Mouse (Mus musculus): ENCODE data around the gene Ccdc124. TPM values are rescaled to one million over a fixed set of nuclear protein-coding genes. Genes with fewer than 3 reads are reported as not detected.

The Ccdc124 gene
- polyA plus RNA-seq, 1 experiment from 2014 or later, result 109 TPM

DNA sequence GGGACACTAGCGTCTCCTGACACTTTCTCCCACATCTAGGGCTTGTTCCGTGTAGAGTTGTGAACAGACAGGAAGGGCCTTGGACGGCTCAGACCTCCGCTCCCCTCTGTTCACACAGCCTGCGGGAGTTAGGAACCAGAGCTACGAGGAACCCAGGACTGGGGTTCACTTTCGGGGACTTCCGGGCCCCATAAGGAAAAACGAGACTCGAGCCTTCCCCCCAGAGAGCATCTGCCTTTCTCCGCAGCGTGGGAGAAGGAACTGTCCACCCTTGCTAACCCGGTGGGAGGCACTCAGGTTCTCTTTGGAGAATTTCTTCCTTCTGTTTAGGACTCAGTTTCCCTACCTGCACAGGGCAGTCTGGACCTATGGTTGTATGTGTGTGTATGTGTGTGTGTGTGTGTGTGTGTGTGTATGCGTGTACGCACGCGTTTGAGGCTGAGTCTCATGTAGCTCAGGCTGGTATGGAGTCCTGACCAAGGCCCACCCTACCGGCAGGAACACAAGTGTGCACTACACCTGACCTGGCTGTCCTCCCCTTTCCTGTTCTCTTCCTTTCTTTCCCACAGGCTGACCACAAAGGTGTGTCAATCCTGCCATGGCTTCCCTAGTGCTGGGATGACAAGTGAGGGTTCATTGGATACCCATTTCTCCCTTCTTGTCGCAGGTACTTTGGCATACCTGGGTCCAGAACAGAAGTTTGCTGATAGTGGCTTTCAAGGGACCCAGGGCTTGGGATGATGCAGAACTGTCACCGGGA is 19.3 kb upstream of the Ccdc124 start:
- 23% methylated on average over 20 of the region's 20 CpGs for WGBS (ENCODE audit: insufficient replicate concordance)
- H3K27ac ChIP-seq (ENCODE audit: low read depth, low read length), result no peak overlapping the region
- H3K36me3 ChIP-seq (ENCODE audit: control insufficient read depth, insufficient read depth, low read length), result peaks cover 18% of the 10 kb centered on the region
- ATAC-seq (replicated peaks; ENCODE audit: insufficient number of reproducible peaks, low FRiP score, low TSS enrichment), result no peak
- peak overlapping the region; percentile 31 for H3K4me3 ChIP-seq (ENCODE audit: low read depth, low read length)
- no peaks in the 10 kb centered on the region for H3K9me3 ChIP-seq (replicated peaks; ENCODE audit: control insufficient read depth, low read length)
- peak overlapping the region; percentile 52 for H3K4me2 ChIP-seq
- H3K4me1 ChIP-seq (ENCODE audit: control insufficient read depth, insufficient read depth, low read length), result peaks cover 17% of the 10 kb centered on the region
- no peak overlapping the region for H3K9ac ChIP-seq (ENCODE audit: low read depth, low read length)
- H3K27me3 ChIP-seq (ENCODE audit: control insufficient read depth, insufficient read depth, low read length), result peaks cover 55% of the 10 kb centered on the region

DNA sequence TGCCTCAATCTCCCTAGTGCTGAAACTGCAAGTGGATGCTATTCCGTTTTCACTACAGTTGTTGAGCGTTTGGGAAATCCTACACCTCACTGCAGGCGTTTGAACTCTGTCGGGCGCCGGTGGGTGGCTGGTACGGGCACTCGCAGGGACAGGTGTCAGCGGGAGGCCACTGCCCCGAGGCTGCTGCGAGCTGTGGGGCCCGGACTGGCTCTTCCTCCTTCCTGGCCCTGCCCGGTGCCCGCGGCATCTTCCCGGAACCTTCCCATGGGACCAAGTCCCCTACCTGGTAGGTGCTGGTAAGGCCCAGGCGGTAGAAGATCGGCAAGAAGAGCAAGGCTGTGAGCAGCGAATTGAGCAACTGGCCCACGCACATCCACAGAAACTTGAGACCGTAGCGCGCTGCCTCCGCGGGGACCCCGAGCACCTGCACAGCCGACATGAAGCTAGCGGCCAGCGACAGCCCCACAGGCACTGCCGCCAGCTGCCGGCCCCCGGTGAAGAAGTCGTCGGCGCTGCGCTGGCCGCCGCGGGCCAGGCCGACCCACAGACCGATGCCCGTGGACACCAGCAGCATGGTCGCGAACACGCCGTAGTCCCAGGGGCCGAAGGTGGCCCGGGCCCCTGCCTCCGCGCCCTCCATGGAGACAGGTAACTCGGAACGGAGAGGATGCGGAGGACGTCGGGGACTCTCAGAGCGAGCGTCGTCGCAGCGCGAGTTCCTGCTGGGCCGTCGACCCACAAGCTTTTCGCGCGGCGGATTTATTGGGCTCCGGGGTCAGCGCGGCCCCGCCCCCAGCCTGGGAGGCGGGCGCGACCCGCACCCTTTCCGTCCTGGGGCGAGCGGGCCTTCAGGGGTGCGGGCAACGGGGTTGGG is 18.5 kb upstream of the Ccdc124 start, which contains the start of gene Slc5a5:
Slc5a5 (minus strand) TSS at position 736 of the 874 bp plus-strand sequence.
- Histone ChIP-seq H3K4me2 (peak within 1 kb of the TSS; percentile 52), H3K27ac (ENCODE audit: low read depth, low read length) (no peak within 1 kb of the TSS), H3K4me3 (ENCODE audit: low read depth, low read length) (peak within 1 kb of the TSS; percentile 31), H3K9ac (ENCODE audit: low read depth, low read length) (0 out of 2 replicates have a peak within 1 kb of the TSS, but pooled peaks have one; percentile 30), H3K9me3 (replicated peaks; ENCODE audit: control insufficient read depth, low read length) (no peaks in the 10 kb centered on the region), H3K27me3 (ENCODE audit: control insufficient read depth, insufficient read depth, low read length) (peaks cover 58% of the 10 kb centered on the region), H3K36me3 (ENCODE audit: control insufficient read depth, insufficient read depth, low read length) (peaks cover 18% of the 10 kb centered on the region), H3K4me1 (ENCODE audit: control insufficient read depth, insufficient read depth, low read length) (peaks cover 17% of the 10 kb centered on the region)
- ATAC-seq (replicated peaks; ENCODE audit: insufficient number of reproducible peaks, low FRiP score, low TSS enrichment), result no peak
- 3% methylated on average over 78 of the region's 80 CpGs for WGBS (ENCODE audit: insufficient replicate concordance)

DNA sequence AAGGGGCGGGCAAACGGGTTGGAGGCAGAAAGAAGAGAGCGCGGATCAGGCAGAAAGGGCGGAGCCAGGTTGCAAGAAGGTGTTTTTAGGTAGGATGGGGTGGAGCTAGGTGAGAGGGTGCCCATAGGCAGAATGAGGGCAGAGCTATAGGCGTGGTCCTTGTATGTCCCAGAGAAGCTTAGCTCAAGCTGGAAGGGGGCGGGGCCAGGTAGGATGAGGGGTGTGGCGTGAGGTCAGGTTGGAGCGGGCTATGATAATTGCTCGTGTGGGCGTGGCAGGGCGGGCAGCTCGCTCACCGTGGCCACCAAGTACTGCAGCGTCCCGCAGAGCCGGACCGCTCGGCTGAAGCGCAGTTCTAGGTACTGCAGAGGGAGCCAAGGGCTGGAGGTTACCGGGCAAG is 17.6 kb upstream of the Ccdc124 start:
- Histone ChIP-seq H3K27ac (ENCODE audit: low read depth, low read length) (no peak overlapping the region), H3K9me3 (replicated peaks; ENCODE audit: control insufficient read depth, low read length) (no peaks in the 10 kb centered on the region), H3K4me2 (peak overlapping the region; percentile 52; the same call in 1 of the 2 replicates), H3K9ac (ENCODE audit: low read depth, low read length) (no peak overlapping the region), H3K4me1 (ENCODE audit: control insufficient read depth, insufficient read depth, low read length) (peaks cover 16% of the 10 kb centered on the region), H3K27me3 (ENCODE audit: control insufficient read depth, insufficient read depth, low read length) (peaks cover 59% of the 10 kb centered on the region), H3K4me3 (ENCODE audit: low read depth, low read length) (no peak overlapping the region), H3K36me3 (ENCODE audit: control insufficient read depth, insufficient read depth, low read length) (peaks cover 18% of the 10 kb centered on the region)
- 7% methylated on average over 21 of the region's 21 CpGs for WGBS (ENCODE audit: insufficient replicate concordance)
- ATAC-seq (replicated peaks; ENCODE audit: insufficient number of reproducible peaks, low FRiP score, low TSS enrichment), result no peak

DNA sequence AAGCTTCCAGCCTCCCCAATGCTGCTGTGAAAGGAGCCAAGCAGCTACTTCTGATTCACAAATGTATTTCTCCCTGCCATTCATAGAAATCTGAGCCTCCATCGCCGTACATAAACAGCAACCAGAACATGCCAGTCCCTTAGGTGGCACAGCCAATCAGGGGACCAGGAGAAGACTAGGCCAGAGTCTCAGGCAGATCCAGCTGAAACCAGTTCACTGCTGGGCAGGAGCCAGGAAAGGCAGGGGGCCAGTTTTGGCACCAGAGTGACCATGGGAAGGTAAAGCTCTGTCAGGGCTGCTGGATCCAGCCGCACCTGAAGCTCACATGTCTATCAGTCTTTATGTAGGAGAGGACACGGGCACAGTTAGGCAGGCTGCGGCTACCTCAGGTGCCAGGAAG is 16.9 kb upstream of the Ccdc124 start:
- H3K36me3 ChIP-seq (ENCODE audit: control insufficient read depth, insufficient read depth, low read length), result peaks cover 18% of the 10 kb centered on the region
- H3K4me3 ChIP-seq (ENCODE audit: low read depth, low read length), result no peak overlapping the region
- no peaks in the 10 kb centered on the region for H3K9me3 ChIP-seq (replicated peaks; ENCODE audit: control insufficient read depth, low read length)
- peaks cover 12% of the 10 kb centered on the region; the same call in 1 of the 2 replicates for H3K4me1 ChIP-seq (ENCODE audit: control insufficient read depth, insufficient read depth, low read length)
- no peak overlapping the region for H3K9ac ChIP-seq (ENCODE audit: low read depth, low read length)
- H3K4me2 ChIP-seq, result no peak overlapping the region
- H3K27ac ChIP-seq (ENCODE audit: low read depth, low read length), result no peak overlapping the region
- 93% methylated on average over 5 of the region's 5 CpGs for WGBS (ENCODE audit: insufficient replicate concordance)
- no peak for ATAC-seq (replicated peaks; ENCODE audit: insufficient number of reproducible peaks, low FRiP score, low TSS enrichment)
- peaks cover 60% of the 10 kb centered on the region for H3K27me3 ChIP-seq (ENCODE audit: control insufficient read depth, insufficient read depth, low read length)

DNA sequence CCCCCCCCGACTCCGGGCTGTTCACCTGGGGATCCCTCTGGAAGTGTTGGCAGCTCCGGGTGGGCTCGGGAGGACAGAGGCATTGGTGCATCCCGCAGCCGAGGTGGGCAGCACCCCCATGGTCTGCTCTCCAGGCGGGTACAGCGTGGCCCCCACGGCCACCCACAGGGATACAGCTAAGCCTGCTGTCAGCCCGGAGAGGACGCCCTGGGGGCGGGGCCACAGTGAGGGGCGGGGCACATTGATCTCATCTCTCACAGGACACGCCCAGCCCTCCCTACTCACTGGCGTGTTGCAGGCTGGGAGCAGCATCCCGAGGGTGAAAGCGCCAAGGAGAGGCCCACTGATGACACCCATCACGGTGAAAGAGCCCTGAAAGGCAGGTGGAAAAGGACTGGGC is 13.9 kb upstream of the Ccdc124 start:
- no peak overlapping the region for H3K27ac ChIP-seq (ENCODE audit: low read depth, low read length)
- 6% methylated on average over 13 of the region's 18 CpGs for WGBS (ENCODE audit: insufficient replicate concordance)
- no peak overlapping the region for H3K4me2 ChIP-seq
- H3K9ac ChIP-seq (ENCODE audit: low read depth, low read length), result no peak overlapping the region
- H3K4me3 ChIP-seq (ENCODE audit: low read depth, low read length), result no peak overlapping the region
- H3K36me3 ChIP-seq (ENCODE audit: control insufficient read depth, insufficient read depth, low read length), result no peaks in the 10 kb centered on the region
- H3K9me3 ChIP-seq (replicated peaks; ENCODE audit: control insufficient read depth, low read length), result no peaks in the 10 kb centered on the region
- peaks cover 6% of the 10 kb centered on the region; the same call in 1 of the 2 replicates for H3K4me1 ChIP-seq (ENCODE audit: control insufficient read depth, insufficient read depth, low read length)
- ATAC-seq (replicated peaks; ENCODE audit: insufficient number of reproducible peaks, low FRiP score, low TSS enrichment), result peak; percentile 23; the same call in 1 of the 2 replicates
- H3K27me3 ChIP-seq (ENCODE audit: control insufficient read depth, insufficient read depth, low read length), result peaks cover 41% of the 10 kb centered on the region

DNA sequence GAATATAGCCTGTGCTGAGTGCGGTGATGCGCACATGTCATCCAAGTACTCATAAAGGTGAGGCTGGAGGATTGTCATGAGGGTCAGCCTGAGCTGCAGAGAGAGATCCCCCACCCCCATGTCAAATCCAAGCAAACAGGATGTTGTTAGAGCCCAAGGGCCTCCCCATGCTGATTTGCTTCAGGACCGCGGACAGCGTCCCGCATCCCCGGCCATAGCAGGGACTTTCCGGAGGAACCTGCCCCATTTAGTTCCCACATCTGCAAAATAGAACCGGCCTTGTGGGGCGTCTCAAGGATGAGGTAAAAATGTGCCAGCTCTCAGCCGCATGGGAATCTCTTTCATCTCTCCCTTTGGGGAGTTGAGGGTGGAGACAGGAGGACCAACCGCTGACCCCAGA is 11.9 kb upstream of the Ccdc124 start:
- Histone ChIP-seq H3K36me3 (ENCODE audit: control insufficient read depth, insufficient read depth, low read length) (no peaks in the 10 kb centered on the region), H3K9ac (ENCODE audit: low read depth, low read length) (no peak overlapping the region), H3K9me3 (replicated peaks; ENCODE audit: control insufficient read depth, low read length) (no peaks in the 10 kb centered on the region), H3K27me3 (ENCODE audit: control insufficient read depth, insufficient read depth, low read length) (peaks cover 20% of the 10 kb centered on the region), H3K4me3 (ENCODE audit: low read depth, low read length) (no peak overlapping the region), H3K4me1 (ENCODE audit: control insufficient read depth, insufficient read depth, low read length) (peaks cover 3% of the 10 kb centered on the region; the same call in 1 of the 2 replicates), H3K27ac (ENCODE audit: low read depth, low read length) (no peak overlapping the region), H3K4me2 (no peak overlapping the region)
- 12% methylated on average over 12 of the region's 12 CpGs for WGBS (ENCODE audit: insufficient replicate concordance)
- no peak for ATAC-seq (replicated peaks; ENCODE audit: insufficient number of reproducible peaks, low FRiP score, low TSS enrichment)

DNA sequence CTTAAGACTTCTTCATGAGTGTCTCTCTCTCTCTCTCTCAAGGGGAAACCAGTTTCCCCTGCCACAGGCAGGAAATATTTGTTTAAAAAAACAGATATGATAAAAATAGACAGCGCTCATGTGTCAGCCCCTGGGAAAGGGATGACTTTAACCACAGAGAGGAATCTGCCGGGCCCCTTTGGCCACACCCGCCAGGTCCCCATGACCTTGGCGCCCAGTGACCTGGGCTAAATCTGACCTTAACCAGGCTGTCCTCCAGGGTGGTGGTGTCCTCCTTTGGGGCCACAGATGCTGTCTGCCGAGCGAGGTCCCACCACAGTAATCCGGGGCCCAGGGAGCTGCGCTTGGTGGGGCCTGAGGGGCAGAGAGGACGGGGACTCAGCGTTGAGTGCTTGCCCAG is 10.9 kb upstream of the Ccdc124 start:
- Histone ChIP-seq H3K9me3 (replicated peaks; ENCODE audit: control insufficient read depth, low read length) (no peaks in the 10 kb centered on the region), H3K36me3 (ENCODE audit: control insufficient read depth, insufficient read depth, low read length) (no peaks in the 10 kb centered on the region), H3K27me3 (ENCODE audit: control insufficient read depth, insufficient read depth, low read length) (0 out of 2 replicates have a peak, but pooled peaks cover 13% of the 10 kb centered on the region), H3K4me3 (ENCODE audit: low read depth, low read length) (no peak overlapping the region), H3K9ac (ENCODE audit: low read depth, low read length) (no peak overlapping the region), H3K27ac (ENCODE audit: low read depth, low read length) (no peak overlapping the region), H3K4me1 (ENCODE audit: control insufficient read depth, insufficient read depth, low read length) (peaks cover 6% of the 10 kb centered on the region; the same call in 1 of the 2 replicates), H3K4me2 (no peak overlapping the region)
- 71% methylated on average over 10 of the region's 10 CpGs for WGBS (ENCODE audit: insufficient replicate concordance)
- no peak for ATAC-seq (replicated peaks; ENCODE audit: insufficient number of reproducible peaks, low FRiP score, low TSS enrichment)

DNA sequence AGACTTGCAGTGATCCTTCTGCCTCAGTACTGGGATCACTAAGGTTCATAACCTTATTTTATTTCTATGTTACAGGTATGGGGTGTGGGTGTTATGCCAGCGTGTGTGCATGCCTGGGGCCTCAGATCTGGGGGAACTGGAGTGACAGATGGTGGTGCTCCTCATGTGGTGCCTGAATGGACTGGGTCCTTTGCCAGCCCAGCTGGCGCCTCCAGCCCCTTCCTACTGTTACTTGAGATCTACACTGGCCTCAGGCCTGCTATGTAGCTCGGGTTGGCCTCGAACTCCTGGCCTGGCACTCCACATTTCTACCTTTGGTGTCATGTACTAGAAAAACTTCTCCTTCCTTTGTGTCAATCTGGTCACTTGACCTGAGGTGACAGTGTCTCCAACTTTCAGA is 10.5 kb upstream of the Ccdc124 start:
- H3K36me3 ChIP-seq (ENCODE audit: control insufficient read depth, insufficient read depth, low read length), result no peaks in the 10 kb centered on the region
- H3K27me3 ChIP-seq (ENCODE audit: control insufficient read depth, insufficient read depth, low read length), result 0 out of 2 replicates have a peak, but pooled peaks cover 10% of the 10 kb centered on the region
- no peak overlapping the region for H3K4me2 ChIP-seq
- peaks cover 6% of the 10 kb centered on the region; the same call in 1 of the 2 replicates for H3K4me1 ChIP-seq (ENCODE audit: control insufficient read depth, insufficient read depth, low read length)
- no peak overlapping the region for H3K27ac ChIP-seq (ENCODE audit: low read depth, low read length)
- H3K4me3 ChIP-seq (ENCODE audit: low read depth, low read length), result no peak overlapping the region
- H3K9ac ChIP-seq (ENCODE audit: low read depth, low read length), result no peak overlapping the region
- ATAC-seq (replicated peaks; ENCODE audit: insufficient number of reproducible peaks, low FRiP score, low TSS enrichment), result no peak
- no peaks in the 10 kb centered on the region for H3K9me3 ChIP-seq (replicated peaks; ENCODE audit: control insufficient read depth, low read length)
- 84% methylated on average over 4 of the region's 4 CpGs for WGBS (ENCODE audit: insufficient replicate concordance)

Data from heart, embryonic 11.5 days (tissue).